ENCODE assay signal across 1 mouse cellular context in genomic region chr5:112360077-112360476, GRCm38 (mm10).
TF ChIP-seq lines count a peak whose summit lies in the region.

No protein-coding gene starts in this region.

TF ChIP-seq in MEL, 35 proteins besides CTCF, POLR2A, EP300 and RAD21:
- TF ChIP-seq UBTF (IDR thresholded peaks at IDR 0.05; ENCODE audit: borderline replicate concordance, insufficient read depth, low read depth, low read length) = no peak
- no peak for TF ChIP-seq KAT2A (conservative IDR thresholded peaks at IDR 0.05; ENCODE audit: low read depth, low read length)
- TF ChIP-seq MAZ (IDR thresholded peaks at IDR 0.05; ENCODE audit: low read depth, low read length) = no peak
- no peak for TF ChIP-seq BHLHE40 (IDR thresholded peaks at IDR 0.05; ENCODE audit: borderline replicate concordance, low read depth, low read length)
- no peak for TF ChIP-seq MAX (IDR thresholded peaks at IDR 0.05; ENCODE audit: low read length)
- TF ChIP-seq SMC3 (IDR thresholded peaks at IDR 0.05; ENCODE audit: low read depth, low read length) = no peak
- TF ChIP-seq RCOR1 (IDR thresholded peaks at IDR 0.05; ENCODE audit: low read depth, low read length) = no peak
- no peak for TF ChIP-seq POLR2AphosphoS2 (IDR thresholded peaks at IDR 0.05; ENCODE audit: low read length)
- TF ChIP-seq MEF2A (IDR thresholded peaks at IDR 0.05; ENCODE audit: extremely low read depth, insufficient replicate concordance, low read depth, low read length, poor library complexity, severe bottlenecking) = no peak
- TF ChIP-seq POLR2AphosphoS5 (IDR thresholded peaks at IDR 0.05; ENCODE audit: borderline replicate concordance, low read depth, low read length) = no peak
- TF ChIP-seq ETS1 (IDR thresholded peaks at IDR 0.05; ENCODE audit: low read depth, low read length) = no peak
- no peak for TF ChIP-seq CHD2 (IDR thresholded peaks at IDR 0.05; ENCODE audit: low read length)
- TF ChIP-seq ZMIZ1 (IDR thresholded peaks at IDR 0.05; ENCODE audit: low read depth, low read length) = no peak
- no peak for TF ChIP-seq SIN3A (IDR thresholded peaks at IDR 0.05; ENCODE audit: low read length)
- no peak for TF ChIP-seq ELF1 (IDR thresholded peaks at IDR 0.05; ENCODE audit: low read depth, low read length)
- TF ChIP-seq GABPA (IDR thresholded peaks at IDR 0.05; ENCODE audit: low read depth, low read length) = no peak
- no peak for TF ChIP-seq HCFC1 (IDR thresholded peaks at IDR 0.05; ENCODE audit: low read depth, low read length)
- TF ChIP-seq MAFK (IDR thresholded peaks at IDR 0.05; ENCODE audit: borderline replicate concordance, low read depth, low read length) = no peak
